ENCODE assay signal across 15 mouse cellular contexts in genomic region chr1:33639234-33639633, GRCm38 (mm10).
"Had no signal": no experiment of that assay in that cellular context is flagged by ENCODE, and none has a peak within 500 bp of the region (broad histone marks: within the 10 kb centered on the region; RNA-seq: fewer than 3 reads in every experiment).

No protein-coding gene starts in this region.

- H3K4me1 ChIP-seq: limb, embryonic 13.5 days; midbrain, embryonic 10.5 days; neural tube, embryonic 15.5 days had no signal

- H3K9me3 ChIP-seq: midbrain, embryonic 10.5 days; neural tube, embryonic 15.5 days had no signal

- ATAC-seq: intestine, postnatal 0 days had no signal

- H3K27me3 ChIP-seq: limb, embryonic 13.5 days; neural tube, embryonic 15.5 days had no signal

- H3K4me2 ChIP-seq: limb, embryonic 13.5 days; neural tube, embryonic 15.5 days had no signal

- DNase-seq: kidney, adult 9 months; kidney, postnatal 4 days; lung, adult 18-20 months; midbrain, embryonic 14.5 days; right cerebral cortex, adult 18-20 months; right cerebral cortex, postnatal 25 days; thymus, postnatal 14 days had no signal

- H3K9ac ChIP-seq: limb, embryonic 13.5 days; neural tube, embryonic 15.5 days had no signal

- H3K4me3 ChIP-seq: layer of hippocampus, adult 2 months; limb, embryonic 13.5 days; midbrain, embryonic 10.5 days; myocyte; neural tube, embryonic 15.5 days had no signal

- H3K27ac ChIP-seq: kidney, postnatal 0 days; layer of hippocampus, adult 2 months; limb, embryonic 13.5 days; midbrain, embryonic 10.5 days; neural tube, embryonic 15.5 days; stomach, postnatal 0 days had no signal
